Mouse (Mus musculus) liver, embryonic 16.5 days (tissue): ENCODE measurements around the gene Rbm43. TPM values are rescaled to one million over a fixed set of nuclear protein-coding genes. Genes with fewer than 3 reads are reported as not detected.
A peak's percentile ranks its signal among the peaks of the same experiment; 100 is the strongest.

ENCODE experiments used
- ATAC-seq: fragments of 200-750 bp; cut with Nextera tagmentation; 2 replicates; pipeline ENCODE4 v1.8.0; 2017; ENCODE audit warnings: low read depth, mild to moderate bottlenecking, moderate number of reproducible peaks, moderate library complexity
- H3K27ac ChIP-seq: fragments of 300-500 bp; sonication (generic); 2 replicates; pipeline ENCODE4 v1.5.1; 2014; ENCODE audit warnings: mild to moderate bottlenecking, low read length
- H3K27me3 ChIP-seq: fragments of 300-500 bp; sonication (generic); 2 replicates; pipeline ENCODE4 v1.6.1; 2014; ENCODE audit warnings: low read depth, low read length, mixed read lengths; ENCODE audit not compliant: control insufficient read depth, insufficient read depth
- H3K36me3 ChIP-seq: fragments of 300-500 bp; sonication (generic); 2 replicates; pipeline ENCODE4 v1.6.1; 2014; ENCODE audit warnings: mild to moderate bottlenecking; ENCODE audit not compliant: control insufficient read depth, insufficient read depth
- H3K4me1 ChIP-seq: fragments of 300-500 bp; sonication (generic); 2 replicates; pipeline ENCODE4 v1.6.1; 2014; ENCODE audit warnings: low read depth, low read length, mixed read lengths; ENCODE audit not compliant: control insufficient read depth
- H3K4me2 ChIP-seq: fragments of 300-500 bp; sonication (generic); 2 replicates; pipeline ENCODE4 v1.6.1; 2014; ENCODE audit warnings: low read depth, low read length, mixed read lengths
- H3K4me3 ChIP-seq: fragments of 300-500 bp; sonication (generic); 2 replicates; pipeline ENCODE4 v1.5.1; 2014; ENCODE audit warnings: low read depth, mild to moderate bottlenecking, low read length
- H3K9ac ChIP-seq: fragments of 300-500 bp; sonication (generic); 2 replicates; pipeline ENCODE4 v1.6.1; 2014; ENCODE audit warnings: low read depth, low read length
- H3K9me3 ChIP-seq: fragments of 300-500 bp; sonication (generic); replicated peaks from 2 replicates; pipeline ENCODE4 v1.6.1; 2016; ENCODE audit warnings: low read length; ENCODE audit not compliant: control insufficient read depth
- WGBS: fragments of 180-500 bp; shearing (Covaris S2); extraction: QIAGEN DNeasy Blood & Tissue Kit; methylation state at CpG from one replicate; pipeline ENCODE4 v1.1.7; 2014; ENCODE audit not compliant: insufficient replicate concordance; 5-methylcytosine and 5-hydroxymethylcytosine counted together
- polyA plus RNA-seq: library from polyadenylated mRNA; unstranded; fragments of >200 nt; fragmentation: Nextera tagmentation; extraction: Ambion mirVana; gene quantifications from 2 replicates; pipeline ENCODE4 v1.2.1, GENCODE M21; 2015

Gene Rbm43
- polyA plus RNA-seq, 1 experiment from 2014 or later = 17.8 TPM

GRCm38 (mm10) chr2:51933341-51934134 lies 1.4 kb downstream of the Rbm43 start:
- H3K9ac ChIP-seq = peak overlapping the region; percentile 91
- H3K4me2 ChIP-seq = peak overlapping the region; percentile 73
- no peaks in the 10 kb centered on the region for H3K27me3 ChIP-seq
- H3K27ac ChIP-seq = peak overlapping the region; percentile 92
- 9% methylated on average over 11 of the region's 12 CpGs for WGBS
- H3K9me3 ChIP-seq = peaks cover 3% of the 10 kb centered on the region; the same call in 1 of the 2 replicates
- H3K4me1 ChIP-seq = peaks cover 43% of the 10 kb centered on the region
- H3K4me3 ChIP-seq = peak overlapping the region; percentile 95
- peak; percentile 55 for ATAC-seq
- H3K36me3 ChIP-seq = peaks cover 20% of the 10 kb centered on the region

DNA sequence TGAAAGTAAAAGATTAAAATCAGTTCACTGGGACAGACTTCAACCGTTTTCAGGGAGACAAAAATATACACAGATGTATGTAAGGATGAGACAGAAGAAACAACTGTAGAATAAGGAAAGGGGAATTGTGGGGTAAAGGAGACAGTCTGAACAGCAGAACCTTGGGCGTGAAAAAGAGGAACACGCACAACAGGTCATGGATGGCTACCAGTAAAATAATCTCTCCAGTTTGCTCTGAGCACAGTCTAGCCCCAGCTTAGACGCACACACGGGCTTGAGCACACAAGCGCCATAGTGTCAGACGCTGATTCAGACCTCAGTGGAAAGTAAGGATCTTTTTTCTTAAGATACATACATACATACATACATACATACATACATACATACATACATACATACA lies 3.7 kb downstream of the Rbm43 start:
- peaks cover 21% of the 10 kb centered on the region for H3K36me3 ChIP-seq
- H3K27ac ChIP-seq = no peak overlapping the region
- no peak overlapping the region for H3K4me3 ChIP-seq

DNA sequence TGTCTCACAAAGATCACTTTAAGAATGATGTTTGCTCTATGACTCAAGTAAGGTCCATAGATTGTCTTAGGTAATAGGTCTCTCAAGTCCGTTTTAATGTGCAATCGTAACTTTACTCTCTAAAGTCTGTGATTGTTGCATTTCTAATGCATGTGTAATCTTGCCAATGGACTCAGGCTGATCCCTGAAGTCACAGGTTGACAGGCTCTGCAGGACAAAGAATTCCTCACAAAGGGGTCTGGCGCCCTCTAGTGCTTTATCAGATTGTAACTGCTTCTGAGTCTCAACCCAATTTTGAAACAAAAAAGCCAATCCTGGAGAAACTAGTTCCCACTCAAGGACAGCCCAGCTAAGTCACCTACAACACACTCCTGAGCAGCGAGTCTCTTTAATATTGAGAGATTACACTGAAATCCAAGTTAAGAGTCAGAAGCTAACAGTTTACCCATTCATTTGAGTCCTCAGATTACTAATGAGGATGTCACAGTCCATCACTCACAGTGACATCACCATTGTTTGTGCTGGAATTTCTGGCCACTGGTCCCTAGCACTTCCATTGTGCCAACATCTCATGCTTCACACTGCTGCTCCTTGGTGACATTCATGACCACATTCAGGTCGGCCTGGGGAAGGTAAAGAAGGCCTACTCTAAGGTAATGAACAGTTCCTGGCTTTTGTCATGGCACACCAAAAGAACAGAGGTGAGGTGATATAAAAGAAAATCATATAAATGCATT lies 19.9 kb downstream of the Rbm43 start:
- 12% methylated on average over 5 of the region's 5 CpGs for WGBS
- no peak for ATAC-seq

More for the DNA sequence above, 3.7 kb downstream of the Rbm43 start:
- Histone ChIP-seq H3K27me3 (no peaks in the 10 kb centered on the region), H3K9me3 (peaks cover 3% of the 10 kb centered on the region; the same call in 1 of the 2 replicates), H3K4me2 (no peak overlapping the region), H3K4me1 (peaks cover 25% of the 10 kb centered on the region), H3K9ac (no peak overlapping the region)
- 78% methylated on average over 7 of the region's 7 CpGs for WGBS
- no peak for ATAC-seq

DNA sequence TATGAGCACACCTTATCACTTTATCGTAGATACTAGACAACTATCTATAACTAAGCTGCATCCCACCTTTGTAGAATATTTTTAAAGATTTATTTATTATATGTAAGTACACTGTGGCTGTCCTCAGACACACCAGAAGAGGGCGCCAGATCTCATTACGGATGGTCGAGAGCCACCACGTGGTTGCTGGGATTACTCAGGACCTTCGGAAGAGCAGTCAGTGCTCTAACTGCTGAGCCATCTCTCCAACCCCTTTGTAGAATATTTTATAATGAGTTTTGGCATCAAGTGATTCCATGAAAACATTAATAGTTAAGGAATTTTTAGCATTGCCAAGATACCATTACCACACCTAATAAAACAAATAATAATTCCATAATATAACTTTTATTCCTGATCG lies 20.4 kb downstream of the Rbm43 start:
- Histone ChIP-seq H3K9me3 (no peaks in the 10 kb centered on the region), H3K27me3 (no peaks in the 10 kb centered on the region), H3K27ac (no peak overlapping the region), H3K4me1 (no peaks in the 10 kb centered on the region), H3K4me2 (no peak overlapping the region), H3K4me3 (no peak overlapping the region), H3K36me3 (no peaks in the 10 kb centered on the region), H3K9ac (no peak overlapping the region)
- no peak for ATAC-seq
- WGBS = 43% methylated on average over 7 of the region's 7 CpGs

More for the DNA sequence above, 19.9 kb downstream of the Rbm43 start:
- no peaks in the 10 kb centered on the region for H3K36me3 ChIP-seq
- no peak overlapping the region for H3K9ac ChIP-seq
- H3K27me3 ChIP-seq = no peaks in the 10 kb centered on the region
- H3K4me2 ChIP-seq = no peak overlapping the region
- no peaks in the 10 kb centered on the region for H3K9me3 ChIP-seq
- no peak overlapping the region for H3K4me3 ChIP-seq
- H3K4me1 ChIP-seq = no peaks in the 10 kb centered on the region
- no peak overlapping the region for H3K27ac ChIP-seq

DNA sequence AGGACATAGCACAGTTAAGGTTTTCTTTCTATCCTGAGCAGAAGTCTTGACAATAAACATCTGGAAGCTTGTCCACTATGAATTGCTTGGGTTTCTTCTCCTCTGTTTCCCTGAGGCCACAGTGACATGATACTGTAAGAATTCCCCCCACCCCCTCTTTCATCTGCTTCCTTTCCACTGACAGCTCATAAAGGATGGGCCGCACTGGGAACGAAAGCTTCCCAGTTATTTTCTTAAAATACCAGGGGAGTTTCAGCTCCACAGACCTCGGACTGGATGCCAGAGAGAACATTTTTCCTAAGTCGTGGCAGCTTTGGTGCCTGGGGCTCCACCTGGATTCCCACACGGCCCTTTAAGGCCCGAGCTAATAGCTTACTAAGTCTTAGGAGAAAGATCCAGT lies 22.2 kb downstream of the Rbm43 start:
- Histone ChIP-seq H3K27me3 (no peaks in the 10 kb centered on the region), H3K27ac (no peak overlapping the region), H3K36me3 (no peaks in the 10 kb centered on the region), H3K9me3 (no peaks in the 10 kb centered on the region), H3K4me1 (no peaks in the 10 kb centered on the region), H3K4me2 (no peak overlapping the region), H3K9ac (no peak overlapping the region), H3K4me3 (no peak overlapping the region)
- WGBS = 35% methylated on average over 6 of the region's 6 CpGs
- no peak for ATAC-seq

DNA sequence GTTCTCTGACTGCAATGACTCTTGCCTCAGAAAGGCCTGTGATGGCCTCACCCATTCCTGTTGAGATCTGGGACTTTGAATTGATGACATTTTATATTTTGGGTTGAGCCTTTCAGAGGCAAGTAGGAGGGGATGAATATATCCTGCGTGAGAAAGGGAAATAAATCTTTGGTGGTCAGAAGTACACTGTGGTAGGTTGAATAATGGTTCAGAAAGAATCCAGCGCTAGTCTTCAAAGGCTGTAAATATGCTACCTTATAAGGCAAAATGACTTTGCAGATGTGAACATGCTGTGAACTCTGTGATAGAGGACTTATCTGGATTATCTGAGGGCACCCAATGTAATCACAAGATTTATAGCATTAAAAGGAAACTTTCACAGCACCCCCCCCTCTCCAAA lies 23.1 kb downstream of the Rbm43 start:
- Histone ChIP-seq H3K27me3 (no peaks in the 10 kb centered on the region), H3K36me3 (no peaks in the 10 kb centered on the region), H3K4me3 (no peak overlapping the region), H3K9me3 (no peaks in the 10 kb centered on the region), H3K4me1 (no peaks in the 10 kb centered on the region), H3K27ac (no peak overlapping the region), H3K9ac (no peak overlapping the region), H3K4me2 (no peak overlapping the region)
- ATAC-seq = no peak
- 51% methylated on average over 2 of the region's 2 CpGs for WGBS

GRCm38 (mm10) chr2:51907538-51908110 lies 27.3 kb downstream of the Rbm43 start:
- Histone ChIP-seq H3K4me3 (no peak overlapping the region), H3K4me2 (no peak overlapping the region), H3K27ac (no peak overlapping the region), H3K4me1 (no peaks in the 10 kb centered on the region), H3K9me3 (no peaks in the 10 kb centered on the region), H3K36me3 (no peaks in the 10 kb centered on the region), H3K27me3 (no peaks in the 10 kb centered on the region), H3K9ac (no peak overlapping the region)
- WGBS = 19% methylated on average over 4 of the region's 4 CpGs
- no peak for ATAC-seq

- Histone ChIP-seq H3K27ac (no peak overlapping the region), H3K9ac (no peak overlapping the region), H3K9me3 (no peaks in the 10 kb centered on the region), H3K4me2 (no peak overlapping the region), H3K4me1 (no peaks in the 10 kb centered on the region), H3K36me3 (no peaks in the 10 kb centered on the region), H3K4me3 (no peak overlapping the region), H3K27me3 (no peaks in the 10 kb centered on the region)
- no peak for ATAC-seq
- 72% methylated on average over 8 of the region's 8 CpGs for WGBS
These were observed 29.3 kb downstream of the Rbm43 start for GRCm38 (mm10) chr2:51905637-51906036.
